Mouse (Mus musculus) cerebellum, adult 9-11 months (tissue): ENCODE results near the gene Grk1.

Source experiments
- DNase-seq: peaks from one replicate; pipeline ENCODE4 v3.0.0; 2022

The Grk1 gene

GRCm38 (mm10) chr8:13430866-13431265 is 26.0 kb downstream of the Grk1 start:
- DNase-seq, result no peak

- DNase-seq, result no peak
Observed at GRCm38 (mm10) chr8:13433130-13433529, 28.2 kb downstream of the Grk1 start.

GRCm38 (mm10) chr8:13434889-13435288 is 30.0 kb downstream of the Grk1 start, which contains the start of gene Tmem255b:
Gene Tmem255b, plus strand, starts transcription at chr8:13435189.
- DNase-seq, result no peak

GRCm38 (mm10) chr8:13436052-13436451 is 31.2 kb downstream of the Grk1 start:
- DNase-seq, result no peak

GRCm38 (mm10) chr8:13437531-13437930 is 32.6 kb downstream of the Grk1 start:
- no peak for DNase-seq

- DNase-seq, result no peak
Observed at GRCm38 (mm10) chr8:13442152-13442551, 37.3 kb downstream of the Grk1 start.

DNA sequence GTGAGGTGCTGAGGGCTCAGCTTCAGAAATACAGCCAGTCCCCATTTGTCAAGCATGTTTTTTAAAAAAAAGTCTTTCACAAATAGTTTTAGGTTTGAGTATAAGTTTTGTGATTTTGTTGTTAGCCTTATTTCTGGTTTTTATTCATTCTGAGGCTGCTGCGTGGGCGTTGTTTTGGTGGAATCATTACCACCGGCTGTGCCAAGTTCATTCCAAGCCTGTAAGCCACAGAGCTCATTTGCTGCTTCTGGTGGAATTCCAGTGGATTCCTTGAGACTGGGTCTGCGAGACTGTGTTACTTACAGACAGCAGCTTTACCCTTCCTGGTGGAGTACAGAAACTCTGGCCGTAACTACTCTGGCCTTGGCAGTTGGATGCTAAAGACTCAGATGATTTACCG is 41.6 kb downstream of the Grk1 start:
- DNase-seq, result no peak

DNA sequence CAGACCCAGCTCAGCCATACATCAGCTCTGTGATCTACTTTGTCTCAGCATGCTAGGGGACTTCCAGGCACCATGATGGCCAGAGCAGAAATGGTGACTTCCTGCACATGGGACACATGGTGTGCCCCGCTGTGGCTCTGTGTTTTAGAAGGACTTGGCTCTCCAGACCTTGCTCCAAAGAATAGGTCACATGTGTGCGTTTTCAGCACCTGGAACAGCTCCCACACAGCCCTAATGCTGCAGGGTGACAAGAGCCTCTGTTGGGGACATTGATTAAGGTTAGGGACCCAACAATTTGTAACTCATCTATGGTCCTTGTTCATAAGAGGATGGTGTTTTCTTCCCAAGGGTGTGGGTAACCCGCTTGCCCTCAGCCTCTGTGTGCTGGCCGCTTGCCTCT is 43.3 kb downstream of the Grk1 start:
- no peak for DNase-seq

- no peak for DNase-seq
Observed at GRCm38 (mm10) chr8:13451747-13452277, 46.9 kb downstream of the Grk1 start.

DNA sequence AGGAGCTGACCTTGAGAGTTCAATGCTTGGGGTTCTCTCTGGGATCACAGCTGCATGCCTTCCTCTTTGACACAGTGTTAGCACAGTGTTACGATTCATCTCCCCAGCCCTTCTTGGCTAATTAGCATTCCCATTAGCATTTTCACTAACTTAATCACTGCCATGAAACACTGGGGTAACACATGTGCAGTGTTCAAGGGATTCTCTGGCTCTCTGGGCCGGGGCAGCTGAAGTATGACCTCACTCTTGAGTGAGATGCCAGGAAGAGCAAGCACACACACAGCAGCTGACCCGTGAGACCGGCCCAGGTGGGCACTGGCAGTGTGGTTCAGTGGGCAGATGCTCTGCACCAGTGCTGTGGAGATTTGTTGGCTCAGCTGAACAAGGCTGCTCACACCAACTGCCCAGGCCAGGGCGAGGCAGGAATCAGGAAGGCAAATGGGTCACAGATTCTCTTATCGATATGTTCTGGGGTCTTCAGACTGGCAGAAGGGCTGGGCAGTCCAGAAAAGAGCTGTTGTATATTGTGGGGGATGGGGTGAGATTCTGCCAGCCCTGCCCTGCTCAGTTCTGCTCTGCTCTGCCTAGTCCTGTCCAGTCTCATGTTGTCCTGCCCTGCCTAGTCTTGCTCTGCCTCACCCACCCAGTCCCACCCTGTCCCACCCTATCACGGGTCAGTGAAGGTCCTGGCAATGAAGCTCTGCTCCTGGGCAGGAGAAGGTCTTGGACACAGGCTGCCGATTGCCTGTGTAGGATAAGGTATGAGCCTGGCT is 49.6 kb downstream of the Grk1 start:
- no peak for DNase-seq

GRCm38 (mm10) chr8:13455295-13455694 is 50.4 kb downstream of the Grk1 start:
- no peak for DNase-seq

DNA sequence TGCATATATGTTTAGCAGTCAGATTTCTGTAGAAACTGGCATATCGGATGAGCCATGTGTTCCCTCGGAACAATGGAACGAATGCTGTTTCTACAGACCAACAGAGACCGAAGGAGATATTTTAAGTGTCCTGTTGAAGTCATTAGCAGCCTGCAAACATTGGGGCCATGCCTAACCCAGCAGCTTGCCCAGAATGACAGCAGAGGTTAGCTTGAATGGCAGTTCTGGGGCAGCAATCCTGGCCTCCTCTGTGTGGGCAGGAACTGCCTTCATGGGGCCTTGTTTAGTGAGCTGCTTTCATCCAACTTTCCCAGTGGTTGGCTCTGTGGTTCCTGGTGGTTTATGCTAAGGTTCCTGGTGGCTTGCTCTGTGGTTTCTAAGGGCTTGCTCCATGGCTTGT is 54.5 kb downstream of the Grk1 start:
- no peak for DNase-seq

DNA sequence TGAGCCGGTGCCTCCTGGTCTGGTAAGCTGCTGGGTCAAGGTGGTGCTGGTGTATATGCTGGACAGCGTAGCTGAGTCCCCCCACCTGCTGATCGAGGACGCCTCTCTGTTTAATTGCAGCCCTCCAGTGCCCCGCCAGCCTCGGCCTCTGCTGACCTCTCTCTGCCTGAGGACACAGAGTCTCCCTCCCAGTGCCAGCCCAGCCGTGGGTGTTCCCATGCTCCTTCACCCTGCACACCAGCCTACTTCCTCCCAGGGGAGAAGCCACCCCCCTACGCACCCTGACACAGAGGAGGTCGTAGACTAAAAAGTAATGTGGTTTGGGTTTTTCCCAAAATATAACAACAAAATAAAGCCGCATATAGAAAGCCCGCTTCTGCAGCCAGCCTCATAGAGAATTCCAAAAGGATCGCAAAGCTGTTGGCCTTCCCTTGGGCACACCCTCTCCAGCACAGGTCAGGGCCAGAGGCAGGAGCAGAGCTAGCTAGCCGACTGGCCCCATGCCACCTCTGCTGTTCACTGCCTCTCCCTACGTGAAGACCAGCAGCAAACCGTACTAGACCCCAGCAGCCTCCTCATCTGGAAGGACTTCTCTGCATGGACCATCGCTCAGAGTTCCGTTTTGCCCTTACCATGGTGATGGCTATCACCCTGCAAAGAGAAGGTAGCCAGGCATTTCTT is 56.3 kb downstream of the Grk1 start:
- no peak for DNase-seq

- DNase-seq, result peak; percentile 59
Observed at GRCm38 (mm10) chr8:13461843-13462242, 57.0 kb downstream of the Grk1 start.

GRCm38 (mm10) chr8:13462392-13462791 is 57.5 kb downstream of the Grk1 start:
- no peak for DNase-seq

DNA sequence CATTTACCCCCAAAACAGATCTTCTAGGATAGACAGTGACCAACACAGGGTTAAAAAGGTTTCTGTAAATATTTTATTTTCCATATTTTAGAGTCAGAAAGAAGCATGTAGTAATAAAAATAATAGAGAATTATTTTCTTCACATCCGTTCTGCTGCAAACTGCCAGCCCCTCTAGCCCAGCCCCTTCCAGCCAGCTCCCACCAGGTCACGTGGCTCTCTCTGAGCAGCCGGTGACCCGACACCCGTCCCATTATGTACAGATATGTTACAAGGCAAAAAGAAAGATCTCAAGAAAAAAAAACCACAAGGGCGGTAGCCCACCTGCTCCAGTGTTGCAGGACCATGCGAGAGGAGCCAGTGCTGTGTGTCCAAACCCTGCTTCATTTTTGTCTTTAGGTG is 60.4 kb downstream of the Grk1 start:
- DNase-seq, result no peak

- no peak for DNase-seq
Observed at GRCm38 (mm10) chr8:13466989-13467388, 62.1 kb downstream of the Grk1 start.

DNA sequence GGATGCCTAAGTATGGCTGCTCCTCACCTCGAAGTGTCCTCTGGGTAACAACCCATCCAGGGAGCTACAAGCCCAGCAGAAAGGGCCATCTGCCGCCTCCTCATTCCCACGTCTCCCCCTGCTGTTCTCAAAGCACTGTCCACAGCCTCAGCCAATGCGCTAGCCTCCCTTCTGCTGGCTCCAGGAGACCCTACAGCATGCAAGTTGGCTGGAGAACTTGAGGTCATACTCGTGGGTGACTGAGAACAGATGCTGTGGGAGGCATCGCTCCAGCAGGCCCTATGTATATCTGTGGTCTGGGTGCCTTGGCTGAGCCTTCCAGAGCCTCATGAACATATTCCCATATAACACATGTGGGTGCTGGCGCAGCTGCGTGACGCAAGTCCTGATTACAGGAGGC is 63.9 kb downstream of the Grk1 start:
- DNase-seq, result no peak

DNA sequence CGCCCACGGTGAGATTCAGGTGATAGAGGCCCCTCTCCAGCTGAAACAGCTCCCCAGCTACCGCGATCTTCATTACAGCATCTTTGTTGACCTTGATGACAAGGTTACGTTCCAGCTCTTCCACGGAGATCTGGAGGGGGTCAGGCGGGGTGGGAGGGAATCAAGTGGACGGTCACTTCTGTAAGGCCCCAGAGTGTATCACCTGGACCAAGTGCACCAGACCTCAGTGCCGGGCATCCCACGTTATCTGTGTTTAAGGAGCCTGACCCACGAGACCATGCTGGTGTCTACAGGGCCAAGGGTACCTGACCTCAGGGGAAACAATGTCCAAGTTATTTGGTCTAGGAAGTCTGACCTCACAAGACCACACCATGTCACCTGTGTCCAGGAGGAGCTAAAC is 66.6 kb downstream of the Grk1 start:
- no peak for DNase-seq
